Mouse (Mus musculus) heart, adult 2 months (tissue): ENCODE measurements around the gene Mlec. TPM values are rescaled to one million over a fixed set of nuclear protein-coding genes. Genes with fewer than 3 reads are reported as not detected.
"Not testable (repeated sequence)": the region's sequence is repeated elsewhere in the genome, so short reads cannot be mapped to it uniquely, and the experiment has no call there.

Source experiments
- DNase-seq, 2 experiments: peaks; one replicate each; pipeline ENCODE4 v3.0.0; 2021
- H3K27ac ChIP-seq: fragments of 200-600 bp; 2 replicates; pipeline ENCODE4 v1.8.1; 2022
- H3K27me3 ChIP-seq: fragments of 200-500 bp; 2 replicates; pipeline ENCODE4 v1.6.1; 2012; ENCODE audit warnings: mild to moderate bottlenecking, low read length, inconsistent platforms, mixed read lengths; ENCODE audit not compliant: control insufficient read depth, insufficient read depth
- H3K36me3 ChIP-seq: fragments of 200-500 bp; 2 replicates; pipeline ENCODE4 v1.6.1; 2012; ENCODE audit warnings: low read length, inconsistent platforms; ENCODE audit not compliant: control insufficient read depth, insufficient read depth
- H3K4me1 ChIP-seq: fragments of 200-500 bp; 2 replicates; pipeline ENCODE4 v1.6.1; 2011; ENCODE audit warnings: low read length; ENCODE audit not compliant: control insufficient read depth, insufficient read depth
- H3K4me3 ChIP-seq: fragments of 200-600 bp; 2 replicates; pipeline ENCODE4 v1.8.1; 2022
- H3K79me2 ChIP-seq: fragments of 200-500 bp; replicated peaks from 2 replicates; pipeline ENCODE4 v1.6.1; 2012; ENCODE audit warnings: mild to moderate bottlenecking, inconsistent platforms, low read length, moderate library complexity, mixed read lengths; ENCODE audit not compliant: control insufficient read depth, insufficient read depth
- H3K9ac ChIP-seq: fragments of 200-500 bp; 2 replicates; pipeline ENCODE4 v1.6.1; 2012; ENCODE audit warnings: low read depth, mild to moderate bottlenecking, control low read depth, inconsistent platforms, low read length, mixed read lengths
- CTCF ChIP-seq: fragments of 200-600 bp; IDR thresholded peaks from 2 replicates; pipeline ENCODE4 v1.8.1; 2022; ENCODE audit warnings: antibody characterized with exemption, mild to moderate bottlenecking, moderate library complexity
- EP300 ChIP-seq: fragments of 200-500 bp; IDR thresholded peaks from 2 replicates; pipeline ENCODE4 v1.6.1; 2011; ENCODE audit warnings: low read depth, low read length, control low read depth; ENCODE audit not compliant: insufficient read depth
- POLR2A ChIP-seq: fragments of 200-500 bp; IDR thresholded peaks from 2 replicates; pipeline ENCODE4 v1.6.1; 2011; ENCODE audit warnings: mild to moderate bottlenecking, low read depth, low read length, control low read depth; ENCODE audit not compliant: insufficient read depth
- WGBS: fragments of 180-500 bp; shearing (Covaris S2); methylation state at CpG from one replicate; pipeline ENCODE4 v1.1.7; 2018; 5-methylcytosine and 5-hydroxymethylcytosine counted together
- intact Hi-C: fragments of 180-260 bp; cut with DNase I; formaldehyde crosslinking; loops from one replicate; pipeline ENCODE4 v1.15.1; 2025
- polyA plus RNA-seq: library from polyadenylated mRNA; depleted of rRNA; stranded (reverse); fragments of >200 nt; gene quantifications from 2 replicates; pipeline ENCODE4 v1.2.3, GENCODE M21; 2012
- total RNA-seq, 2 experiments: library from RNA; stranded (reverse); gene quantifications; 2 replicates each; pipeline ENCODE4 v1.2.3; 2021

Mlec gene
- total and polyA plus RNA-seq, 3 experiments, result 40.4 to 80.6 (median 74.6) TPM

DNA sequence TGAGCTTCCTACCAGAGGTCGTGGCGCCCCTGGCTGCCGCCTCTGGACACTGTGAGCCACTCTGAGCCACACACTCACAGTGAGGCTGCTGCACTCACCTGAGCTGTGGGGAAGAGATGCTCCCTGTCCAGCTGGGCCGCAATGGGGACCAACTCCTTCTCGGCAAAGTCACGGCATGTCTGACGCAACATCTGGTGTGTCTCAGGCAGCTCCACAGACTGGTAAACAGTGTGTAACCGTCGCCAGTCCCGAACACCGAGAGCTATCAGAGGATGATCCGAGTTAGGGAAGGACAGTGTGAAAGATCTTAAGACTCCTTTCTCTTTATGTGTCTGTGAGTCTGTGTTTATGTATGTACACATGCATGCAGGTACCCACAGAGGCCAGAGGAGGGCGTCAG, 40.5 kb downstream of the Mlec start:
- Histone ChIP-seq H3K4me1 (peaks cover 2% of the 10 kb centered on the region), H3K9ac (no peak overlapping the region), H3K36me3 (no peaks in the 10 kb centered on the region), H3K4me3 (no peak overlapping the region), H3K27me3 (no peaks in the 10 kb centered on the region), H3K79me2 (0 out of 2 replicates have a peak, but pooled peaks cover 1% of the 10 kb centered on the region), H3K27ac (no peak overlapping the region)
- TF ChIP-seq EP300, result no peak
- TF ChIP-seq CTCF, result no peak
- no peak for TF ChIP-seq POLR2A
- 94% methylated on average over 13 of the region's 13 CpGs for WGBS
- DNase-seq, result no peak
- intact Hi-C loops, result no loop called here

GRCm38 (mm10) chr5:115116426-115116825, 41.6 kb downstream of the Mlec start:
- peak in 1 of 2 experiments; percentile 11 for DNase-seq
- Histone ChIP-seq H3K27ac (no peak overlapping the region), H3K4me3 (no peak overlapping the region), H3K36me3 (no peaks in the 10 kb centered on the region), H3K4me1 (peaks cover 2% of the 10 kb centered on the region), H3K79me2 (0 out of 2 replicates have a peak, but pooled peaks cover 1% of the 10 kb centered on the region), H3K27me3 (no peaks in the 10 kb centered on the region), H3K9ac (no peak overlapping the region)
- 88% methylated on average over 3 of the region's 3 CpGs for WGBS
- TF ChIP-seq POLR2A (no peak), CTCF (no peak)
- intact Hi-C loops, result no loop called here

DNA sequence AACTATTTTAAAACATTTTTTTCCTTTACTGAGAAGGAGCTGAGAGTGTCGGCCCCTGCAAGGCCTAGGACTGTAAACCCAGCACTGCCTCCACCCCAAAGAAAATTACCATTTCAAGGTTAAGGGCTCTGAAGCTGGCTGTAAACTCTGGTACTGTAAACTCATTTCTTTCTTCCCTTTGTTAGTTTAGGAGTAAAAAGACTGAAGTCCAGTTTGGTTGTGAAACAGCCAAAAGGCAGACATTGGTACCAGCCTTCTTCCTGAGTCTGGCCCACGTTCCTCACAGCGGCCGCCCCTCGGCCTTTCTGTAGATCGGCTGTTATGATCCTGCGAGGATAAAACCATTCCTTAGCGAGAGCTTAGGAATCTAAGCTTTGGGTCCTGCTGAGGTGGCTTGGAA, 43.5 kb downstream of the Mlec start:
- intact Hi-C loops, result no loop called here
- H3K4me1 ChIP-seq, result peaks cover under 1% of the 10 kb centered on the region
- 92% methylated on average over 8 of the region's 8 CpGs for WGBS
- no peak overlapping the region for H3K9ac ChIP-seq
- DNase-seq, result no peak
- H3K27ac ChIP-seq, result no peak overlapping the region
- H3K27me3 ChIP-seq, result no peaks in the 10 kb centered on the region
- no peak overlapping the region for H3K4me3 ChIP-seq
- TF ChIP-seq CTCF, result no peak
- TF ChIP-seq POLR2A, result no peak
- no peak for TF ChIP-seq EP300
- 0 out of 2 replicates have a peak, but pooled peaks cover 1% of the 10 kb centered on the region for H3K79me2 ChIP-seq
- H3K36me3 ChIP-seq, result no peaks in the 10 kb centered on the region

DNA sequence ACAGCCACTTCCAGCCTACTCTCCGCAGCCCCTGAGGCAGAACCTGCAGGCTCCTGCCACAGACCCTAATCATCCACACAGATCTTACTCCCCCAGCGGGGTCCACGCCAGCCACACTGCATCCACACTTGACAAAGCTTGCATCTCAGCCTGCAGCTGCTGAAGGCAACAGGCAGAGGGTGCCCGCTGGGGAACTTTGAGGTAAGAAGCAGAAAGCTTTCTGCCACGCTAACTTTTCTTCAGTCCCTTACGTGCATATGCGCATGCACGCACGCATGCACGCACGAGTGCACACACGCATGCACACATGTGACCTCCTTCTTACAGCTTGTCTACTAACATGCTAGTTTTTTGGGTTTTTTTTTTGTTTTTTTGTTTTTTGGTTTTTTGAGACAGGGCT, 44.7 kb downstream of the Mlec start:
- WGBS, result 95% methylated on average over 12 of the region's 12 CpGs

DNA sequence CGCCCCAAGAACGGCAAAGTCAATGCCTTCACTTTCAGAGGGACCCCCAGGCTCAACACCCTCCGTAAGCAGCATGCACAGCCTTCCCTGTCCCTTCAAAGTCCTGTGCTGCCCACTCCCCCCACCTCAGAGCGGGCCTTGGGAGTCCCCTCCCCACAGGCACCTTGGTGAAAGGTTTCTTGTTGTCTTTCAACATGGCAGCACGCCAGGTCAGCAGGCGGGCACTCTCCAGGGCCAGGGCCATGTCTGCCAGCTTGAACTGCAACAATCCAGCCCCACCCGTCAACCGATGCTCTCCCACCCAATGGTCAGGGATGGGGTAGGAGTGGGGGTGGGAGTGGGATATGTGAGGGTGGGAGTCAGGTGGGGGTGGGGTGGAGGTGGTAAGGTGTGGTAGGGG, 46.8 kb downstream of the Mlec start:
- no peak for DNase-seq
- Histone ChIP-seq H3K4me3 (no peak overlapping the region), H3K27me3 (no peaks in the 10 kb centered on the region), H3K4me1 (no peaks in the 10 kb centered on the region), H3K36me3 (no peaks in the 10 kb centered on the region), H3K27ac (no peak overlapping the region), H3K79me2 (no peaks in the 10 kb centered on the region), H3K9ac (no peak overlapping the region)
- 82% methylated on average over 8 of the region's 8 CpGs for WGBS
- TF ChIP-seq POLR2A (no peak), EP300 (no peak), CTCF (no peak)
- intact Hi-C loops, result no loop called here

More for the DNA sequence above, 44.7 kb downstream of the Mlec start:
- Histone ChIP-seq H3K27ac (no peak overlapping the region), H3K4me1 (no peaks in the 10 kb centered on the region), H3K27me3 (no peaks in the 10 kb centered on the region), H3K79me2 (0 out of 2 replicates have a peak, but pooled peaks cover 1% of the 10 kb centered on the region), H3K9ac (no peak overlapping the region), H3K36me3 (no peaks in the 10 kb centered on the region), H3K4me3 (no peak overlapping the region)
- intact Hi-C loops, result no loop called here
- no peak for TF ChIP-seq POLR2A
- no peak for TF ChIP-seq EP300
- TF ChIP-seq CTCF, result no peak
- DNase-seq, result no peak

DNA sequence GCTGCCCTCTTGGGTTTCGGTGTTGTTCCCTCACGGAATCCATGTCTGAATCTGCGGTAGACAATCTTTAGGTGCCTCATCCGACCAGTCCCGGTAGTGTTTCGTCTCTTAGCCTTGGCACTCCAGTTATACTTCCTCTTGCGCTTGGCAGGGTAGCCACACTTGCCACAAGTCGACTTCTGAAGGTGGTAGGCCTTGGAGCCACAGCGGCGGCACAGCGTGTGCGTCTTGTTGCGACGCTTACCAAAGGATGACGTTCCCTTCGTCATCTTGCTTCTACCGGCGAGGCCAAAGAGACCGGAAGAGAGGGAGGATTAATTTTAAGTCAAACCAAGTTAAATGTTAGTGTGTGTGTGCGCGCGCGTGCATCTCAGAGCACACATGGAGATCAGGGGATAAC, 54.7 kb downstream of the Mlec start:
- H3K27ac ChIP-seq, DNase-seq, intact Hi-C loops, H3K9ac ChIP-seq, H3K4me1 ChIP-seq, H3K36me3 ChIP-seq, H3K27me3 ChIP-seq, H3K4me3 ChIP-seq, H3K79me2 ChIP-seq: not testable (repeated sequence)
- 96% methylated on average over 23 of the region's 23 CpGs for WGBS

- no peaks in the 10 kb centered on the region for H3K36me3 ChIP-seq
- DNase-seq, result no peak
- intact Hi-C loops, result no loop called here
These were observed 55.7 kb downstream of the Mlec start for GRCm38 (mm10) chr5:115102231-115102630.

More at GRCm38 (mm10) chr5:115102231-115102630, 55.7 kb downstream of the Mlec start:
- Histone ChIP-seq H3K4me3 (no peak overlapping the region), H3K4me1 (no peaks in the 10 kb centered on the region), H3K79me2 (no peaks in the 10 kb centered on the region), H3K9ac (no peak overlapping the region), H3K27ac (no peak overlapping the region), H3K27me3 (no peaks in the 10 kb centered on the region)
- WGBS, result 97% methylated on average over 2 of the region's 2 CpGs
- TF ChIP-seq CTCF, result no peak
